ENCODE assay signal across 8 mouse cellular contexts in genomic region chr15:98776280-98777004, GRCm38 (mm10). TPM values are rescaled to one million over a fixed set of nuclear protein-coding genes. Genes with fewer than 3 reads are reported as not detected.
A peak's percentile ranks its signal among the peaks of the same experiment; 100 is the strongest.
DNase-seq lines count a peak whose midpoint lies in the region; ATAC-seq and TF ChIP-seq lines count a peak whose summit lies in the region.

No protein-coding gene starts in this region.

- peaks cover 62% of the 10 kb centered on the region for H3K4me1 ChIP-seq in heart, embryonic 10.5 days
- H3K4me1 ChIP-seq in hindbrain, postnatal 0 days (ENCODE audit: insufficient read depth, low read length) = peaks cover 12% of the 10 kb centered on the region; the same call in 1 of the 2 replicates
- H3K4me1 ChIP-seq in liver, embryonic 13.5 days (replicated peaks) = peaks cover 46% of the 10 kb centered on the region

- no peaks in the 10 kb centered on the region for H3K36me3 ChIP-seq in heart, embryonic 10.5 days
- no peaks in the 10 kb centered on the region for H3K36me3 ChIP-seq in hindbrain, postnatal 0 days (ENCODE audit: insufficient read depth, low read length)
- H3K36me3 ChIP-seq in liver, embryonic 13.5 days = no peaks in the 10 kb centered on the region

- no peak for TF ChIP-seq CTCF in hindbrain, postnatal 0 days (IDR thresholded peaks at IDR 0.05; ENCODE audit: low read depth)

- H3K27me3 ChIP-seq in heart, embryonic 10.5 days (ENCODE audit: insufficient read depth, poor library complexity, severe bottlenecking) = peaks cover 100% of the 10 kb centered on the region
- H3K27me3 ChIP-seq in hindbrain, postnatal 0 days (ENCODE audit: insufficient read depth, low read length) = peaks cover 66% of the 10 kb centered on the region
- peaks cover 100% of the 10 kb centered on the region for H3K27me3 ChIP-seq in liver, embryonic 13.5 days

- peak overlapping the region; percentile 50 for H3K4me3 ChIP-seq in heart, embryonic 10.5 days
- H3K4me3 ChIP-seq in hindbrain, postnatal 0 days (ENCODE audit: low read length) = peak overlapping the region; percentile 21
- H3K4me3 ChIP-seq in liver, embryonic 13.5 days (replicated peaks) = peak overlapping the region; percentile 23

- WGBS in heart, embryonic 10.5 days = under 1% methylated on average over 62 of the region's 62 CpGs
- WGBS in hindbrain, postnatal 0 days = 3% methylated on average over 59 of the region's 62 CpGs
- WGBS in liver, embryonic 13.5 days (ENCODE audit: insufficient replicate concordance) = 2% methylated on average over 62 of the region's 62 CpGs

- peak overlapping the region; percentile 39 for H3K4me2 ChIP-seq in hindbrain, postnatal 0 days (ENCODE audit: low read depth, low read length)
- H3K4me2 ChIP-seq in liver, embryonic 13.5 days = peak overlapping the region; percentile 26; the same call in 1 of the 2 replicates

- no peaks in the 10 kb centered on the region for H3K9me3 ChIP-seq in heart, embryonic 10.5 days
- H3K9me3 ChIP-seq in hindbrain, postnatal 0 days (ENCODE audit: low read length) = no peaks in the 10 kb centered on the region
- no peaks in the 10 kb centered on the region for H3K9me3 ChIP-seq in liver, embryonic 13.5 days (replicated peaks)

- no peak overlapping the region for H3K9ac ChIP-seq in hindbrain, postnatal 0 days (replicated peaks; ENCODE audit: low read length)
- H3K9ac ChIP-seq in liver, embryonic 13.5 days = no peak overlapping the region

- no peak overlapping the region for H3K27ac ChIP-seq in heart, embryonic 10.5 days
- H3K27ac ChIP-seq in hindbrain, postnatal 0 days = no peak overlapping the region
- no peak overlapping the region for H3K27ac ChIP-seq in liver, embryonic 13.5 days

- DNase-seq in heart, embryonic 10.5 days (ENCODE audit: low spot score) = no peak
- DNase-seq in heart, adult 11 months = no peak
- peak; percentile 45 for DNase-seq in brain, adult 2 months (ENCODE audit: low read depth, low spot score)
- peak; percentile 50 for DNase-seq in hindbrain, postnatal 0 days (ENCODE audit: low spot score)
- DNase-seq in liver, embryonic 13.5 days = no peak
- DNase-seq in retina, embryonic 14.5 days (ENCODE audit: low spot score) = peak; percentile 60
- no peak for DNase-seq in cerebellum, adult 18-20 months
- DNase-seq in urinary bladder, postnatal 25 days (ENCODE audit: low spot score) = no peak

- peak; percentile 29; the same call in 1 of the 2 replicates for ATAC-seq in hindbrain, postnatal 0 days
- no peak for ATAC-seq in liver, embryonic 13.5 days (ENCODE audit: low read depth)

RNA-seq across cellular contexts. Expression of gene Wnt10b, which starts 1.5 kb away (rescaled TPM):
- 0.09 TPM in 1 of 2 replicates, not detected in the other for polyA plus RNA-seq in heart, embryonic 10.5 days (2016; fragmentation: Nextera tagmentation; extraction: Ambion mirVana)
- 1.4 and 4.5 TPM in 2 replicates for total RNA-seq in hindbrain, postnatal 0 days (2014; rRNA removed)
- 0.29 TPM in 1 of 2 replicates, not detected in the other for polyA plus RNA-seq in hindbrain, postnatal 0 days (2015; fragmentation: Nextera tagmentation; extraction: Ambion mirVana)
- not detected in 2 replicates for polyA plus RNA-seq in liver, embryonic 13.5 days (2015; fragmentation: Nextera tagmentation; extraction: Ambion mirVana)

RNA-seq across cellular contexts. Expression of gene Wnt1, which starts 13.2 kb away (rescaled TPM):
- polyA plus RNA-seq in heart, embryonic 10.5 days (2016; fragmentation: Nextera tagmentation; extraction: Ambion mirVana) = not detected in 2 replicates
- 0.05 TPM in 1 of 2 replicates, not detected in the other for total RNA-seq in hindbrain, postnatal 0 days (2014; rRNA removed)
- 0.52 and 0.59 TPM in 2 replicates for polyA plus RNA-seq in hindbrain, postnatal 0 days (2015; fragmentation: Nextera tagmentation; extraction: Ambion mirVana)
- polyA plus RNA-seq in liver, embryonic 13.5 days (2015; fragmentation: Nextera tagmentation; extraction: Ambion mirVana) = not detected in 2 replicates

RNA-seq across cellular contexts. Expression of gene Arf3, which starts 13.4 kb away (rescaled TPM):
- polyA plus RNA-seq in heart, embryonic 10.5 days (2016; fragmentation: Nextera tagmentation; extraction: Ambion mirVana) = 41.7 and 42.7 TPM in 2 replicates
- 127 TPM in 2 replicates for total RNA-seq in hindbrain, postnatal 0 days (2014; rRNA removed)
- polyA plus RNA-seq in hindbrain, postnatal 0 days (2015; fragmentation: Nextera tagmentation; extraction: Ambion mirVana) = 80.7 and 92.9 TPM in 2 replicates
- 11.9 and 13.8 TPM in 2 replicates for polyA plus RNA-seq in liver, embryonic 13.5 days (2015; fragmentation: Nextera tagmentation; extraction: Ambion mirVana)

RNA-seq across cellular contexts. Expression of gene Ddn, which starts 32.8 kb away (rescaled TPM):
- 0.06 TPM in 1 of 2 replicates, not detected in the other for polyA plus RNA-seq in heart, embryonic 10.5 days (2016; fragmentation: Nextera tagmentation; extraction: Ambion mirVana)
- 2.7 and 6.5 TPM in 2 replicates for total RNA-seq in hindbrain, postnatal 0 days (2014; rRNA removed)
- polyA plus RNA-seq in hindbrain, postnatal 0 days (2015; fragmentation: Nextera tagmentation; extraction: Ambion mirVana) = 0.45 and 0.64 TPM in 2 replicates
- not detected in 2 replicates for polyA plus RNA-seq in liver, embryonic 13.5 days (2015; fragmentation: Nextera tagmentation; extraction: Ambion mirVana)

RNA-seq across cellular contexts. Expression of gene Fkbp11, which starts 48.4 kb away (rescaled TPM):
- 20.5 and 40.8 TPM in 2 replicates for polyA plus RNA-seq in heart, embryonic 10.5 days (2016; fragmentation: Nextera tagmentation; extraction: Ambion mirVana)
- 6.4 and 10.6 TPM in 2 replicates for total RNA-seq in hindbrain, postnatal 0 days (2014; rRNA removed)
- 5.0 and 6.6 TPM in 2 replicates for polyA plus RNA-seq in hindbrain, postnatal 0 days (2015; fragmentation: Nextera tagmentation; extraction: Ambion mirVana)
- 91.3 and 91.7 TPM in 2 replicates for polyA plus RNA-seq in liver, embryonic 13.5 days (2015; fragmentation: Nextera tagmentation; extraction: Ambion mirVana)

Comparison
In these comparisons a context has a peak if more than half of its experiments do, and no peak if none do; other contexts are left out.
1. DNase-seq: peak in brain, adult 2 months (single experiment), hindbrain, postnatal 0 days (single experiment) and retina, embryonic 14.5 days (single experiment); none in heart, embryonic 10.5 days (single experiment), heart, adult 11 months (single experiment), liver, embryonic 13.5 days (single experiment), cerebellum, adult 18-20 months (0 of 2) and urinary bladder, postnatal 25 days (single experiment).
2. Peak in every context shown above with its lines, with median percentiles within 50 percentile points of each other: H3K4me3 ChIP-seq.